Mouse (Mus musculus): ENCODE data around the gene Mep1a. TPM values are rescaled to one million over a fixed set of nuclear protein-coding genes. Genes with fewer than 3 reads are reported as not detected.

Gene Mep1a
- total RNA-seq, 2 experiments from 2014 or later = not detected

DNA sequence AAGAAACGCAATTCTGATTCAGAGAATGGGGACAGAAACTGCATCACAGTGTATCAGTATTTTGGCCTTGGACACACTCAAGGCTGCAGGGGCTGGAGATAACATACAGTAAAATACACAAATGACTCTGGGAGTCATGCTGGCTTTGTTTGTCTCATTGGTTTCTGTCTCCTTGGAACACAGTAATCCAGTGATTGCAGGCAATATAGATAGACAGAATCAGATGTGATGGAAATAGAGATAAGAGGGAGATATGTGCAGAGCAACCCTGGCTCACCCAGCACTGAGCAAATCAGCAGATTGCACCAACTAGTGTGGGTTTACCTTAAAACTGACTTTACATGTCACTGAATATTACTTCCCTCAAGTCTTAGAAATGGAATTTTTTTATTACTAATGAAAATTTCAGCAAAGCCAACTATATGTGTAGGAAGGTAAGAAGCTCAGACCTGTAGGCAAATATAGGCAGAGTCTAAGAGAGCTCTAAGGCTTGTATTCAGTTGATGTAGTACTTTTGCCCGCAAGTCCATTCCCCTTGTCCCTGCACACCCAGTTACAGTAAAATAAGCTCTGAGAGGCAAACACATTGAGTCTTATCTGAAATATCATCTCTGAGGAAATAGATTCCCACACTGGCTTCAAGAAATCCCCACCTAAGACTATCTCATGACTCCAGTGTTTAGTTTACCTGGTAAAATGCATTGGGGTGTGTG is 14.0 kb downstream of the Mep1a start:
- intact Hi-C loops (cut with DNase I) = no loop called here
- no peak for DNase-seq (ENCODE audit: low spot score)

DNA sequence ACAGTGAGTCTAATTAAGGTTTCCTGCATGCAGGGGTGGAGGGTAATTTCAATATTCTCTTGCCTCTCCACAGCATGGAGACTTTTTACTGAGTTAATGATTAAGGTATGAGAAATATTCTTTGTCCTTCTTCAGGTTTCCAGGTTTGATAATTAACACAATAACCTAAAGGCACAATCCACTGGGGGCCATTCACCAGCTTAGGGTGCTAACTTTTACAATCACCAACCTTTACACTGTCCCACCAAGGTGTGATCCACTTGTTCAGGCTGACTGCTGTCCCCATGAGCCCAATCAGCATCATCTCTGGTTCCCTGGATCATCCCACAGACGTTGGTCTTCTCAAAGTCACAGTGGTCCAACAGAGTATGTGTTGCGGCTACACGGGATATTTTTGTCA is 16.6 kb downstream of the Mep1a start:
- intact Hi-C loops (cut with DNase I) = no loop called here

GRCm38 (mm10) chr17:43477621-43478020 is 25.0 kb downstream of the Mep1a start:
- intact Hi-C loops (cut with DNase I) = no loop called here
- DNase-seq (ENCODE audit: low spot score) = no peak

More for the DNA sequence above, 16.6 kb downstream of the Mep1a start:
- DNase-seq (ENCODE audit: low spot score) = no peak

GRCm38 (mm10) chr17:43474775-43475174 is 27.8 kb downstream of the Mep1a start:
- intact Hi-C loops (cut with DNase I) = no loop called here
- DNase-seq (ENCODE audit: low spot score) = no peak

DNA sequence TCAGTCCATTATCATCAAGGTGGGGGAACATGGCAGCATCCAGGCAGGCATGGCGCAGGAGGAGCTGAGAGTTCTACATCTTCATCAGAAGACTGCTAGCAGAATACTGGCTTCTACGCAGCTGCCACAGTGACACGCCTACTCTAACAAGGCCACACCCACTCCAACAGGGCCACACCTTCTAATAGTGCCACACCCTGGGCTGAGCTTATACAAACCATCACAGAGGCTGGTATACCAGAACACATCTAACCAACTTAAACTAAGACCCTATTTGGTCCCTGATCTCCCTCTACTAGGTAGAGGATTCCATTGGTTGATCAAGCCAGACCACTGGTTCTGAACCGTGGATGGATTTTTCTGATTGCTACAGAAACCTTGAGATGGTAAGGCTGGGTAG is 30.1 kb downstream of the Mep1a start:
- DNase-seq (ENCODE audit: low spot score) = no peak

GRCm38 (mm10) chr17:43470039-43470438 is 32.6 kb downstream of the Mep1a start:
- intact Hi-C loops (cut with DNase I) = no loop called here
- DNase-seq (ENCODE audit: low spot score) = no peak

More for the DNA sequence above, 30.1 kb downstream of the Mep1a start:
- intact Hi-C loops (cut with DNase I) = no loop called here

- intact Hi-C loops (cut with DNase I) = loop anchor here (1.0 kb wide), 2 partner anchors 134 to 195 kb away; no protein-coding TSS in a partner anchor
- DNase-seq (ENCODE audit: low spot score) = peak; percentile 50
Observed at GRCm38 (mm10) chr17:43460245-43461181, 42.1 kb downstream of the Mep1a start.

DNA sequence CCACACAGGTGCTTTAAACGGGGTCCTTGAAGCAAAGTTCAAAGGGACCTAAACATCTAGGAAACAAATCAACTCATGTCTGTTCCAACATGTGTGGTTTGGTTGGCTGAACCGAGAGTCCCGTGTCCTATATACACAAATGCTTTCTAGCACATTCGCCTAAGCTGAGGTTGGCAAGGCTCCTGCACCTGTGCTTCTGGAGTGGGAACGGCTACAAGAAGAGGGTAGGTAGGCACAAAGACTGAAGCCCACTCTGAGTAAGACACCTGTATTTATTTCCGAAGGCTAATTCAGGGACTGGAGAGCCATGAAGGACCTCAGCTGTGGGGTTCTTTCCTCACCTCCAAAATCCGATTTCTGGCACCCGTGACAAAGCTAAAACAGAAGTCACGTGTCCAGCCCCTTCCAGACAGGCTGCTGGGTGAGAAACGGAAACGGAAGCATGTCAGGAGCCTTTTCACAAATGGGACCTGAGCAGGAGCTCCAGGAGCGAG is 42.8 kb downstream of the Mep1a start:
- intact Hi-C loops (cut with DNase I) = loop anchor here (1.0 to 5.0 kb wide), 3 partner anchors 133 to 442 kb away; partner anchors contain the start of gene Tnfrsf21
- DNase-seq (ENCODE audit: low spot score) = no peak

GRCm38 (mm10) chr17:43458598-43458997 is 44.0 kb downstream of the Mep1a start:
- peak; percentile 44 for DNase-seq (ENCODE audit: low spot score)
- intact Hi-C loops (cut with DNase I) = loop anchor here (5.0 kb wide), 1 partner anchor 441 kb away; the partner anchor contains the start of gene Tnfrsf21

DNA sequence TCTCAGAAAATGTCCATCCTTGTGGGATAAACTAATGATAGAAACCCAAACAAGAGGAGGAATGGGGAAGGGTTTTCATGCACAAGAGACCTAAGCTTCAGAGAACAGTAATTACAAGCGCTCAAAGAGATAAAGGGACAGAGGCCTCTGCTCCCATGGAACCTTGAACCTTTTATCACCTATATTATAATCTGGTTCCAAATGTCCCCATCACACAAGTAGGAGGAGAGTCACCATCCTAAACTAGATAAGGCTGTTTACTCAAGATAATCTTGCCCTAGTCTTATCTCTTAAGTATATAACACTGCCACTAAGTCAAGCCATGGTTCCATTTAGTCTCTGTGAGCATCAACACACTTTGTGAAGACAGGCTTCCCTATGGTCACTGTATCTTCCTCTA is 51.4 kb downstream of the Mep1a start:
- intact Hi-C loops (cut with DNase I) = no loop called here

DNA sequence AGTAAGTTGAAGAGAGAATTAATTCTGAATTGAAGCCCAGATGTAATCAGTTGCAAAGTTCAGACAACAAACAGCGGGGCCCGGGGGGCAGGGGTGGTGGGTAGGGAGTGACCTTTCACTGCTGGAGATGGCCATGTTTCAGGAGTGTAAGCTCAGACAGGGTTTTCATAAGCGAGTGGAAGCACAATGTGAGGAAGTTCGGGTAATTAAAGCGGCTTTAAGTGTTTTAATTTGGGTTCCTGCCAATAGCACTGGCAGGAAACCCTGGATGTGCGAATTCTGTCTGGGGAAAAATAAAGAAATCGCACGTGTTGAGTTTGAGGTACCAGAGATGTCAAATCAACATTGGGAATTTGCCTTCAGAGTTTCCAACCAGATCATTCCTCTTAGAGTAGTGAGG is 68.1 kb downstream of the Mep1a start:
- no peak for DNase-seq (ENCODE audit: low spot score)
- intact Hi-C loops (cut with DNase I) = loop anchor here (2.0 kb wide), 1 partner anchor 22 kb away; no protein-coding TSS in a partner anchor

More for the DNA sequence above, 51.4 kb downstream of the Mep1a start:
- no peak for DNase-seq (ENCODE audit: low spot score)

GRCm38 (mm10) chr17:43431692-43432091 is 70.9 kb downstream of the Mep1a start:
- no peak for DNase-seq (ENCODE audit: low spot score)
- intact Hi-C loops (cut with DNase I) = no loop called here

Other genes starting within 250 kb of the Mep1a start
- gene Adgrf1, start 232.5 kb downstream of the Mep1a start, total RNA-seq (2021) = not detected
- 100 to 1,000 TPM; 207 to 259 TPM for gene Adgrf5, start 142.4 kb downstream of the Mep1a start, total RNA-seq (2021)
- not detected for gene Ankrd66, start 40.8 kb upstream of the Mep1a start, total RNA-seq (2021)
- gene Pla2g7, start 65.3 kb upstream of the Mep1a start, total RNA-seq (2021) = 1 to 10 TPM; 5.9 to 6.2 TPM
- not detected for gene Tdrd6, start 127.5 kb upstream of the Mep1a start, total RNA-seq (2021)
- gene Slc25a27, start 164.4 kb upstream of the Mep1a start, total RNA-seq (2021) = 1 to 10 TPM; 2.4 to 2.5 TPM
- gene Cyp39a1, start 164.6 kb upstream of the Mep1a start, total RNA-seq (2021) = 1 to 10 TPM; 4.4 to 4.8 TPM